Mouse (Mus musculus) liver, embryonic 16.5 days (tissue): ENCODE measurements around the gene Arel1. TPM values are rescaled to one million over a fixed set of nuclear protein-coding genes. Genes with fewer than 3 reads are reported as not detected.

ENCODE experiments used
- ATAC-seq: fragments of 200-750 bp; cut with Nextera tagmentation; 2 replicates; pipeline ENCODE4 v1.8.0; 2017; ENCODE audit warnings: low read depth, mild to moderate bottlenecking, moderate number of reproducible peaks, moderate library complexity
- H3K27ac ChIP-seq: fragments of 300-500 bp; sonication (generic); 2 replicates; pipeline ENCODE4 v1.5.1; 2014; ENCODE audit warnings: mild to moderate bottlenecking, low read length
- H3K27me3 ChIP-seq: fragments of 300-500 bp; sonication (generic); 2 replicates; pipeline ENCODE4 v1.6.1; 2014; ENCODE audit warnings: low read depth, low read length, mixed read lengths; ENCODE audit not compliant: control insufficient read depth, insufficient read depth
- H3K36me3 ChIP-seq: fragments of 300-500 bp; sonication (generic); 2 replicates; pipeline ENCODE4 v1.6.1; 2014; ENCODE audit warnings: mild to moderate bottlenecking; ENCODE audit not compliant: control insufficient read depth, insufficient read depth
- H3K4me1 ChIP-seq: fragments of 300-500 bp; sonication (generic); 2 replicates; pipeline ENCODE4 v1.6.1; 2014; ENCODE audit warnings: low read depth, low read length, mixed read lengths; ENCODE audit not compliant: control insufficient read depth
- H3K4me2 ChIP-seq: fragments of 300-500 bp; sonication (generic); 2 replicates; pipeline ENCODE4 v1.6.1; 2014; ENCODE audit warnings: low read depth, low read length, mixed read lengths
- H3K4me3 ChIP-seq: fragments of 300-500 bp; sonication (generic); 2 replicates; pipeline ENCODE4 v1.5.1; 2014; ENCODE audit warnings: low read depth, mild to moderate bottlenecking, low read length
- H3K9ac ChIP-seq: fragments of 300-500 bp; sonication (generic); 2 replicates; pipeline ENCODE4 v1.6.1; 2014; ENCODE audit warnings: low read depth, low read length
- H3K9me3 ChIP-seq: fragments of 300-500 bp; sonication (generic); replicated peaks from 2 replicates; pipeline ENCODE4 v1.6.1; 2016; ENCODE audit warnings: low read length; ENCODE audit not compliant: control insufficient read depth
- WGBS: fragments of 180-500 bp; shearing (Covaris S2); extraction: QIAGEN DNeasy Blood & Tissue Kit; methylation state at CpG from one replicate; pipeline ENCODE4 v1.1.7; 2014; ENCODE audit not compliant: insufficient replicate concordance; 5-methylcytosine and 5-hydroxymethylcytosine counted together
- polyA plus RNA-seq: library from polyadenylated mRNA; unstranded; fragments of >200 nt; fragmentation: Nextera tagmentation; extraction: Ambion mirVana; gene quantifications from 2 replicates; pipeline ENCODE4 v1.2.1, GENCODE M21; 2015

The Arel1 gene
- polyA plus RNA-seq, 1 experiment from 2014 or later = 16.5 TPM

- Histone ChIP-seq H3K27me3 (peaks cover 53% of the 10 kb centered on the region), H3K27ac (no peak within 1 kb of the TSS), H3K9ac (no peak within 1 kb of the TSS), H3K4me1 (peaks cover 10% of the 10 kb centered on the region), H3K36me3 (no peaks in the 10 kb centered on the region), H3K4me3 (peak within 1 kb of the TSS; percentile 10), H3K9me3 (no peaks in the 10 kb centered on the region), H3K4me2 (peak within 1 kb of the TSS; percentile 32)
- 4% methylated on average over 34 of the region's 34 CpGs for WGBS
- ATAC-seq = peak; percentile 84
Measured at GRCm38 (mm10) chr12:84876481-84877121, 94.1 kb downstream of the Arel1 start, which contains the start of gene Ltbp2. Gene Ltbp2, minus strand, starts transcription at chr12:84876532.

- ATAC-seq = no peak
- Histone ChIP-seq H3K4me1 (peaks cover 10% of the 10 kb centered on the region), H3K36me3 (no peaks in the 10 kb centered on the region), H3K9me3 (no peaks in the 10 kb centered on the region), H3K27me3 (peaks cover 51% of the 10 kb centered on the region), H3K9ac (no peak overlapping the region), H3K4me3 (peak overlapping the region; percentile 10), H3K4me2 (peak overlapping the region; percentile 32), H3K27ac (no peak overlapping the region)
- WGBS = 2% methylated on average over 59 of the region's 59 CpGs
Measured at GRCm38 (mm10) chr12:84875761-84876480, 94.8 kb downstream of the Arel1 start.

GRCm38 (mm10) chr12:84873434-84873833, 97.3 kb downstream of the Arel1 start:
- 0% methylated on average over 3 of the region's 3 CpGs for WGBS
- Histone ChIP-seq H3K4me3 (no peak overlapping the region), H3K4me1 (peaks cover 10% of the 10 kb centered on the region), H3K27me3 (peaks cover 49% of the 10 kb centered on the region), H3K9ac (no peak overlapping the region), H3K27ac (no peak overlapping the region), H3K4me2 (no peak overlapping the region), H3K9me3 (no peaks in the 10 kb centered on the region), H3K36me3 (no peaks in the 10 kb centered on the region)
- no peak for ATAC-seq

- H3K4me3 ChIP-seq = no peak overlapping the region
- no peak overlapping the region for H3K27ac ChIP-seq
- H3K27me3 ChIP-seq = peaks cover 41% of the 10 kb centered on the region
- no peak overlapping the region for H3K4me2 ChIP-seq
- H3K4me1 ChIP-seq = peaks cover 10% of the 10 kb centered on the region
- no peak for ATAC-seq
- no peaks in the 10 kb centered on the region for H3K9me3 ChIP-seq
- WGBS = 53% methylated on average over 2 of the region's 2 CpGs
- H3K36me3 ChIP-seq = no peaks in the 10 kb centered on the region
- H3K9ac ChIP-seq = no peak overlapping the region
Measured at GRCm38 (mm10) chr12:84872310-84872709, 98.4 kb downstream of the Arel1 start.

Other genes starting within 250 kb of the Arel1 start
- gene Npc2, start 197.7 kb downstream of the Arel1 start, polyA plus RNA-seq = 26.9 and 27.9 TPM in 2 replicates
- gene Isca2, start 197.6 kb downstream of the Arel1 start, polyA plus RNA-seq = 94.7 and 96.2 TPM in 2 replicates
- 0.35 and 0.51 TPM in 2 replicates for gene Ltbp2, start 94.4 kb downstream of the Arel1 start, polyA plus RNA-seq
- 71.0 and 75.4 TPM in 2 replicates for gene Fcf1, start within 50 bp of the Arel1 start, polyA plus RNA-seq
- 5.8 and 6.5 TPM in 2 replicates for gene Ylpm1, start 25.4 kb upstream of the Arel1 start, polyA plus RNA-seq
- gene Prox2, start 139.9 kb upstream of the Arel1 start, polyA plus RNA-seq = 2.5 and 2.8 TPM in 2 replicates
- gene Dlst, start 139.9 kb upstream of the Arel1 start, polyA plus RNA-seq = 65.4 and 67.8 TPM in 2 replicates
- gene Rps6kl1, start 180.4 kb upstream of the Arel1 start, polyA plus RNA-seq = 0.55 and 0.85 TPM in 2 replicates
- 0.55 and 0.57 TPM in 2 replicates for gene Pgf, start 206.9 kb upstream of the Arel1 start, polyA plus RNA-seq
- 31.7 and 31.8 TPM in 2 replicates for gene Eif2b2, start 248.6 kb upstream of the Arel1 start, polyA plus RNA-seq